Mouse (Mus musculus): ENCODE data around the gene Arhgap44. TPM values are rescaled to one million over a fixed set of nuclear protein-coding genes. Genes with fewer than 3 reads are reported as not detected.

Arhgap44 gene
- polyA plus RNA-seq, 1 experiment from 2014 or later = 4.2 TPM

GRCm38 (mm10) chr11:65040556-65040955 lies 122.2 kb downstream of the Arhgap44 start:
- Histone ChIP-seq H3K36me3 (ENCODE audit: control insufficient read depth, insufficient read depth, low read length) (no peaks in the 10 kb centered on the region), H3K27ac (ENCODE audit: low read length) (no peak overlapping the region), H3K27me3 (replicated peaks; ENCODE audit: control insufficient read depth, insufficient read depth, low read length) (no peaks in the 10 kb centered on the region), H3K4me1 (ENCODE audit: control insufficient read depth, insufficient read depth, low read length) (no peaks in the 10 kb centered on the region), H3K4me2 (ENCODE audit: low read depth, low read length) (no peak overlapping the region), H3K9me3 (ENCODE audit: control insufficient read depth, low read length) (no peaks in the 10 kb centered on the region), H3K4me3 (ENCODE audit: low read length) (no peak overlapping the region), H3K9ac (ENCODE audit: low read depth, low read length) (no peak overlapping the region)
- WGBS = 76% methylated on average over 6 of the region's 6 CpGs
- no peak for ATAC-seq

DNA sequence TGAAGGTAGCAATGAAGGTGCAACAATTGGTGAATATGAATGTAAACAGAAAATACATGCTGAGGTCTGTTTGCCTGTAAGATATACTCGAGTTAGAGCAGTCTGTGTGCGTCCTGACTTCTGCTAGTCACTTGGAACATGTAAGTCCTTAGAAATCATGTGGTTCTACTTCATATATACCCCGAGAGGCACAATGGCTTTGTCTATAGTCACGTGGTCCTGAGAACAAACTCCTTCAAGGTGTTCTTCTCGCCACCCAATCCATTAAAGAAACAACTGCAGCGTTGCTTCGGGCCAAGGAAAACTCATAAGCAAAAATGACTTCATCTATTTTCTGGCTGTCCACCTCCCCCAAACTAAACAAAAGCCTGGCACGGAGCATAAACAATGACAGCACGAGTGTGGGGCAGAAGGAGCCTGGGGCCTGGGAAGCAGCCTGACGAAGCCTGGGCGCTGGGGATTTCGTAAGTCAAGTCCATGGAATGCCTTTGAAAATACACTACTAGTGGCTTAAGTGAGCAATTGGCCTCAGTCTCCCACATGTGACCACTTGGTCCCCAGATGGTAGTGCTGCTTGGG lies 123.2 kb downstream of the Arhgap44 start:
- WGBS = 48% methylated on average over 12 of the region's 12 CpGs
- Histone ChIP-seq H3K4me1 (ENCODE audit: control insufficient read depth, insufficient read depth, low read length) (no peaks in the 10 kb centered on the region), H3K4me2 (ENCODE audit: low read depth, low read length) (no peak overlapping the region), H3K27me3 (replicated peaks; ENCODE audit: control insufficient read depth, insufficient read depth, low read length) (no peaks in the 10 kb centered on the region), H3K9ac (ENCODE audit: low read depth, low read length) (no peak overlapping the region), H3K9me3 (ENCODE audit: control insufficient read depth, low read length) (no peaks in the 10 kb centered on the region), H3K36me3 (ENCODE audit: control insufficient read depth, insufficient read depth, low read length) (no peaks in the 10 kb centered on the region), H3K27ac (ENCODE audit: low read length) (no peak overlapping the region), H3K4me3 (ENCODE audit: low read length) (no peak overlapping the region)
- no peak for ATAC-seq

- H3K4me1 ChIP-seq (ENCODE audit: control insufficient read depth, insufficient read depth, low read length) = no peaks in the 10 kb centered on the region
- H3K4me2 ChIP-seq (ENCODE audit: low read depth, low read length) = no peak overlapping the region
- H3K27me3 ChIP-seq (replicated peaks; ENCODE audit: control insufficient read depth, insufficient read depth, low read length) = no peaks in the 10 kb centered on the region
- ATAC-seq = no peak
- no peaks in the 10 kb centered on the region for H3K36me3 ChIP-seq (ENCODE audit: control insufficient read depth, insufficient read depth, low read length)
- no peak overlapping the region for H3K4me3 ChIP-seq (ENCODE audit: low read length)
- 49% methylated on average over 2 of the region's 2 CpGs for WGBS
- H3K27ac ChIP-seq (ENCODE audit: low read length) = no peak overlapping the region
- H3K9ac ChIP-seq (ENCODE audit: low read depth, low read length) = no peak overlapping the region
- no peaks in the 10 kb centered on the region for H3K9me3 ChIP-seq (ENCODE audit: control insufficient read depth, low read length)
Measured at GRCm38 (mm10) chr11:65038996-65039395, 123.8 kb downstream of the Arhgap44 start.

- no peak overlapping the region for H3K4me3 ChIP-seq (ENCODE audit: low read length)
- WGBS = 72% methylated on average over 7 of the region's 7 CpGs
- ATAC-seq = peak; percentile 92
- H3K27ac ChIP-seq (ENCODE audit: low read length) = no peak overlapping the region
- H3K36me3 ChIP-seq (ENCODE audit: control insufficient read depth, insufficient read depth, low read length) = no peaks in the 10 kb centered on the region
- no peaks in the 10 kb centered on the region for H3K27me3 ChIP-seq (replicated peaks; ENCODE audit: control insufficient read depth, insufficient read depth, low read length)
- H3K4me2 ChIP-seq (ENCODE audit: low read depth, low read length) = no peak overlapping the region
- no peak overlapping the region for H3K9ac ChIP-seq (ENCODE audit: low read depth, low read length)
- H3K9me3 ChIP-seq (ENCODE audit: control insufficient read depth, low read length) = no peaks in the 10 kb centered on the region
- no peaks in the 10 kb centered on the region for H3K4me1 ChIP-seq (ENCODE audit: control insufficient read depth, insufficient read depth, low read length)
Measured at GRCm38 (mm10) chr11:65032221-65032620, 130.5 kb downstream of the Arhgap44 start.

GRCm38 (mm10) chr11:65030201-65030600 lies 132.6 kb downstream of the Arhgap44 start:
- H3K9ac ChIP-seq (ENCODE audit: low read depth, low read length) = no peak overlapping the region
- no peaks in the 10 kb centered on the region for H3K36me3 ChIP-seq (ENCODE audit: control insufficient read depth, insufficient read depth, low read length)
- no peak overlapping the region for H3K4me2 ChIP-seq (ENCODE audit: low read depth, low read length)
- H3K4me3 ChIP-seq (ENCODE audit: low read length) = no peak overlapping the region
- WGBS = 54% methylated on average over 1 of the region's 1 CpGs
- no peaks in the 10 kb centered on the region for H3K27me3 ChIP-seq (replicated peaks; ENCODE audit: control insufficient read depth, insufficient read depth, low read length)
- ATAC-seq = 0 out of 2 replicates have a peak, but pooled peaks have one; percentile 7
- H3K27ac ChIP-seq (ENCODE audit: low read length) = no peak overlapping the region
- no peaks in the 10 kb centered on the region for H3K9me3 ChIP-seq (ENCODE audit: control insufficient read depth, low read length)
- H3K4me1 ChIP-seq (ENCODE audit: control insufficient read depth, insufficient read depth, low read length) = no peaks in the 10 kb centered on the region

DNA sequence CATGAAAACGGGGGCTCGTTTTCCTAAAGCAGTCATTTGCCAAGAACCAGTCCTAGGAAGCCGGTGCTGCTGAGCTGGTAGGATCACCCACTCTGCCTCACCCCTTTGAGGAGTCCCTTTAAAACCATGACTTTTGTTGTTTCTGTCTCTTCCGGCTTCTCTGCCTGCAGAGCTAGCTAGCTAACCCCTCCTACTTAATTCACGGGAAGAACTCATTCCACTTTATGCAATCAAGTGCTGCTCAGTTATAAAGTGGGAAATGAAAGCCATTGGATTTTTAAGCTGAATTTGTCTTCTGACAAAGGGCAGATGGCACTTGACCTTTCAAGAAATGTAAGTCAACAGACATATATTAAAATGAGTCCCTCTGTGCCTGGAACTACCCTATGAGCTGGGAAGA lies 134.7 kb downstream of the Arhgap44 start:
- Histone ChIP-seq H3K4me1 (ENCODE audit: control insufficient read depth, insufficient read depth, low read length) (no peaks in the 10 kb centered on the region), H3K27ac (ENCODE audit: low read length) (no peak overlapping the region), H3K9ac (ENCODE audit: low read depth, low read length) (no peak overlapping the region), H3K36me3 (ENCODE audit: control insufficient read depth, insufficient read depth, low read length) (no peaks in the 10 kb centered on the region), H3K4me2 (ENCODE audit: low read depth, low read length) (no peak overlapping the region), H3K4me3 (ENCODE audit: low read length) (no peak overlapping the region), H3K9me3 (ENCODE audit: control insufficient read depth, low read length) (no peaks in the 10 kb centered on the region), H3K27me3 (replicated peaks; ENCODE audit: control insufficient read depth, insufficient read depth, low read length) (no peaks in the 10 kb centered on the region)
- 65% methylated on average over 5 of the region's 5 CpGs for WGBS
- no peak for ATAC-seq

DNA sequence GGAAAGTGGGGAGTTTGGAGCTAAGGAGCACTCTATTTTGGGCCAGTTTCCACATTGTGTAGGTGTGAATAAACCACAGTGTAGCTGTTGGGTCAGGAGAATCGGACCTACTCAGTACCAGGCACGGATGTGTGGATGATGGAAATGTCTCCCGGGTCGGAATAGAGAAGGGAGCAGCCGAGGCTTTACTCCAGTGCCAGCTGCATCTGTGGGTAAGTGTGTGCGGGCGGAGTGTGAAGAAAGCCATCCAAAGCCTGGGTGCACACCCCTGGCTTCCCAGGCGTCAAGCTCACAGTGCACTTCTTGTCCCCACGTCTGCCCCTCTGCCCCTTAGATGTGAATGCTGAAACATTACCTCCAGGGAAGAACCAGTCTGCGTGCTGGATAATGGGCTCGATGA lies 140.0 kb downstream of the Arhgap44 start:
- Histone ChIP-seq H3K27ac (ENCODE audit: low read length) (no peak overlapping the region), H3K36me3 (ENCODE audit: control insufficient read depth, insufficient read depth, low read length) (no peaks in the 10 kb centered on the region), H3K9ac (ENCODE audit: low read depth, low read length) (no peak overlapping the region), H3K4me3 (ENCODE audit: low read length) (no peak overlapping the region), H3K27me3 (replicated peaks; ENCODE audit: control insufficient read depth, insufficient read depth, low read length) (no peaks in the 10 kb centered on the region), H3K9me3 (ENCODE audit: control insufficient read depth, low read length) (no peaks in the 10 kb centered on the region), H3K4me2 (ENCODE audit: low read depth, low read length) (no peak overlapping the region), H3K4me1 (ENCODE audit: control insufficient read depth, insufficient read depth, low read length) (no peaks in the 10 kb centered on the region)
- 92% methylated on average over 11 of the region's 11 CpGs for WGBS
- ATAC-seq = no peak

DNA sequence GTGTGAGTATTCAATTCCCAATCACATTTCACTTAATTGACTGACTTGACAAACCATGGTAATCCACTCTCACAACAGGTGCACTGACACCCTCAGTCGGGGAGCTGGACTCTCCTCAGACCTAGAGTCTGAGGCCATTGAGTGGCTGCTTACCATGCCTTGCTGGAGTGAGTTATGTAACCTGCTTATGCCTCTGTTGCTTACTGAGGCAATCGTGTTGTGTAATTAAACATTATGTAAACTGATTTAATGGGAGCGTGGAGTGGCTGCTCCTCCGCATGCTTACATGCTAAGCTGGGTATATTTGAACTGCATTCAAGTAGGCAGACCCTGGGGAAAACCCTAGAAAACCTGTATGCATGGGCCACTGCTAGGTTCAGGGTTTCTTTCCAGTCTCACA lies 142.0 kb downstream of the Arhgap44 start:
- Histone ChIP-seq H3K36me3 (ENCODE audit: control insufficient read depth, insufficient read depth, low read length) (no peaks in the 10 kb centered on the region), H3K27ac (ENCODE audit: low read length) (no peak overlapping the region), H3K4me2 (ENCODE audit: low read depth, low read length) (no peak overlapping the region), H3K4me3 (ENCODE audit: low read length) (no peak overlapping the region), H3K27me3 (replicated peaks; ENCODE audit: control insufficient read depth, insufficient read depth, low read length) (no peaks in the 10 kb centered on the region), H3K9ac (ENCODE audit: low read depth, low read length) (no peak overlapping the region), H3K4me1 (ENCODE audit: control insufficient read depth, insufficient read depth, low read length) (no peaks in the 10 kb centered on the region), H3K9me3 (ENCODE audit: control insufficient read depth, low read length) (no peaks in the 10 kb centered on the region)
- 91% methylated on average over 4 of the region's 4 CpGs for WGBS
- ATAC-seq = no peak

DNA sequence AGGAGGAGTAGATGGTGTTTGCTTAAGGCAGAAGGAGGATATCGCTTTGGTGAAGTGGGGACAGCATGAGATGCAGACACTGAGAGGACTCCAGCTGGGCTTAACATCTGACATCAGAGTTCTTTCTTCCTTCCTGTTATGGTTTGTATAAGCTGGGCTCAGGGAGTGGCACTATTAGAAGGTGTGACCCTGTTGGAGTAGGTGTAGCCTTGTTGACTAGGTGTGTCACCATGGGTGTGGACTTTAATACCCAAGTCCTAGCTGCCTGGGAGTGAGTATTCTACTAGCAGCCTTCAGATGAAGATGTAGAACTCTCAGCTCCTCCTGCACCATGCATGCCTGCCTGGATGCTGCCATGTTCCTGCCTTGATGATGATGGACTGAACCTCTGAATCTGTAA lies 146.0 kb downstream of the Arhgap44 start:
- no peak overlapping the region for H3K4me2 ChIP-seq (ENCODE audit: low read depth, low read length)
- 91% methylated on average over 1 of the region's 1 CpGs for WGBS
- H3K4me3 ChIP-seq (ENCODE audit: low read length) = no peak overlapping the region
- ATAC-seq = peak; percentile 89
- no peaks in the 10 kb centered on the region for H3K4me1 ChIP-seq (ENCODE audit: control insufficient read depth, insufficient read depth, low read length)
- H3K27ac ChIP-seq (ENCODE audit: low read length) = no peak overlapping the region
- no peak overlapping the region for H3K9ac ChIP-seq (ENCODE audit: low read depth, low read length)
- H3K36me3 ChIP-seq (ENCODE audit: control insufficient read depth, insufficient read depth, low read length) = no peaks in the 10 kb centered on the region
- no peaks in the 10 kb centered on the region for H3K9me3 ChIP-seq (ENCODE audit: control insufficient read depth, low read length)
- no peaks in the 10 kb centered on the region for H3K27me3 ChIP-seq (replicated peaks; ENCODE audit: control insufficient read depth, insufficient read depth, low read length)

DNA sequence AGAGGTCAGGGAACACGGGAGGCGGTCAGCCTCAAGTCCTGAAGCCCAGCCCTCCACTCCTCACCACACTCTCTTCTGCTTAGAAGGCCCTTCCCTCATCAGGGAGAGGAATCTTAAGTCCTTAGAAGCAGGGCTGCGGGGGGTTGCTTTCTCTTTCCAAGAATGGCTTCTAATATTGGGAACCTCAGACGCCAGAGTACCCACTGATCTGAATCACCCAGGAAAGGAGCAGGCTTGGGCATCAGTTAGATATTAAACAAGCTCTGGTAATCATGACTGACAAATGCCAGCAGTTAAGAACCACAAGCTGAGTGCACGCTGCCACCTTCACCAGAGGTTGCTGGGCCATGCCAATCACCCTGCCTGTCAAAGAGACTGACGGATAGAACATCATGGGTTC lies 148.9 kb downstream of the Arhgap44 start:
- Histone ChIP-seq H3K36me3 (ENCODE audit: control insufficient read depth, insufficient read depth, low read length) (no peaks in the 10 kb centered on the region), H3K4me3 (ENCODE audit: low read length) (no peak overlapping the region), H3K27ac (ENCODE audit: low read length) (no peak overlapping the region), H3K4me1 (ENCODE audit: control insufficient read depth, insufficient read depth, low read length) (no peaks in the 10 kb centered on the region), H3K4me2 (ENCODE audit: low read depth, low read length) (no peak overlapping the region), H3K27me3 (replicated peaks; ENCODE audit: control insufficient read depth, insufficient read depth, low read length) (no peaks in the 10 kb centered on the region), H3K9me3 (ENCODE audit: control insufficient read depth, low read length) (no peaks in the 10 kb centered on the region), H3K9ac (ENCODE audit: low read depth, low read length) (no peak overlapping the region)
- no peak for ATAC-seq
- 79% methylated on average over 6 of the region's 6 CpGs for WGBS

Measured in intestine, embryonic 16.5 days (tissue).